Mouse (Mus musculus): ENCODE measurements around the gene Fbxw10. TPM values are rescaled to one million over a fixed set of nuclear protein-coding genes. Genes with fewer than 3 reads are reported as not detected.

Gene Fbxw10
- 0.20 TPM for polyA plus RNA-seq (2017; shearing (Covaris generic))

DNA sequence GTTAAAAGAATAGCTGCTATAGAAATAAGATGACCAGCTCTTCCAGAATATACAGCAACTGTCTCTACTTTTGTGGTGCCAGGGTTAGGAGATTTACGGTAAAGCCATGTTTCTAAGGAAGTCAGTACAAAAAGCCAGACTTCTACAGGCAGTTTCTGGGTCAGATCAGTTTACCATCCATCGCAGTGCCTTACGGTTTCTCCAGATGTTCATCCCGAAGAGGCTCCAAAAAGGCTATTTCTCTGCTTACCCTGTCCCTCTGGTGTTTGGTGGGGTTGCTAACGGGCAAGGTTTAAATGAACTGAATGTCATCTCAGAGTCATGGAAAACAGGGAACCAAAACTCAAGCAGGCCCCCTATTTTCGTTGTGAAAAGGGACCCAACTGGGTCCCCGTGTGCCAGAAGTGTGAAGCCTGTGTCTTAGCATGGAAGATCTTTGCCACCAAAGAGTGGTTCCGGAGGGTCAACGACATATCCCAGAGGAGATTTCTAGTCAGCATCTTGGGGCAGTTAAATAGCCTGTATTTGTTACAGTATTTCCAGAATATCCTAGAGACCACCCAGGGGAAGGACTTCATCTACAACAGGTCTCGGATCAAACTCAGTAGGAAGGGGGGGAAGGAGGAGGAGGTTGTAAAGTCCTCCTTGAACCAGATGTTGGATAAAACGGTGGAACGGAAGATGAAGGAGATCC lies at the start of gene Fbxw10:
Gene Fbxw10, plus strand, starts transcription at position 109 of the 694 bp plus-strand sequence.

DNA sequence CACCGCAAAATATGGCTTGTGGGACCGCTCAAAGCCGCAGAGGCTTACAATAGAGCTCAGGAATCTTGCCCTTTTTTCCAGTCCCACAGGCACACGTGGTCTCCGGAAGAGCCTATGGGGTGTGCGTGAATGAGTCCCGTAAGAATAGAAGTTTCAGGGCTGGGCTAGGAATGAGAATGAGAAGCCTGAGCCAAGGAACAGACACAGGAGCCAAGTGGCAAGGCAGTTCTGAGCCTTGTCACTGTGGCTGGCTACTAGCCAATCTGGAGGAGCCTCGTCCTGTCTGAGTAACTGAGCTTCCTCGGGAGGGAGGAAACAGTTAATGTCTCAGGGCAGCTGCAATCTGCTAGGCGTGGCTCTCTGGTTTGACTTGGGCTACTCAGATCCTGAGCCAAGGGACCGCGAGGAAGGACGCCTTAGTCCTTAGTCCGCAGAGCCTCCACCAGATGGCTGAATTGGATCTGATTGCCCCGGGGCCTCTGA lies 26.8 kb upstream of the Fbxw10 start, which contains the start of gene Trim16:
Gene Trim16, plus strand, starts transcription at position 173 of the 483 bp plus-strand sequence.

DNA sequence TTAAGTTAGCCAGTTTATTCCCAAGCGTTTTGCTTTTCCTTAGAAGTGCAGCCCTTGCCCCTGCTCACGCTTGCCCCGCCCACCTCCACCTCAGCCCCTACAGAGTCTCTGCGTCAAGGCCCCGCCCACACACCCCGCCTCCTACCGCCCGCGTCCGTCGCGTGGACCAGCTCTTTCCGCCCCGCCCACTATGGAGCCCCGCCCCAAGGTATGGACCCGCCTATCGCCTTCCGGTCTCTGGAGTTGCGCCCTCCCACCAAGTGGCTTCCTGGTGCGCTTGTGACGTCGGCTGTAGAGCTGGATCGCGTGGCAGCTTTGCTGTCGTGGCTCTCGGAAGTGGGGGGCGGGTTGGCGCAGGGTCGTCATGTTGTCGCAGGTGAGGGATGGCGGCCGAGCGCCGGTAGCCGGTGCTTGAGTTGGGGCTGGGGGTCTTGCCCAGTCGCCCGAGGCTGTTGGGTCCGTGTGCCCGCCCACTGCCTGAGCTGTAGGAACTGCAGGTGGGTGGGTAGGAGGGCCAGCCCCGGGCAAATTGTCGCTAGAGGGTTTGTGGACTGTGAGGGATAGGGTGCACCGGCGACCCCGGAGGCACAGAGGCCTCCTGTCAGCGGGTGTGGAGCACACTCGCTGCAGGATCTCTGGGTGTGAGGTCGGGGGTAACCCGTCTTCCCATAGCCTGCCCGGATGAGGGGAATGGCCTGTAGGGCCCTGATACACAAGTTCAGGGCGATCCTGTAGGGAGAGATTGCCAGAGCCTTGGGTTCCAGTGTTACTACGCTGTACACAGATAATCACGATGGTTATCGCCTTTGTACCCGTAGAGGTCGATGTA lies 32.6 kb downstream of the Fbxw10 start, which contains the start of gene Tvp23b:
Gene Tvp23b, plus strand, starts transcription at position 236 of the 829 bp plus-strand sequence.

Other genes starting within 250 kb of the Fbxw10 start
- 1.1 TPM for gene Lrrc75a, start 198.5 kb upstream of the Fbxw10 start, polyA plus RNA-seq (2017; shearing (Covaris generic))
- 8.4 TPM for gene Mmgt2, start 198.4 kb upstream of the Fbxw10 start, polyA plus RNA-seq (2017; shearing (Covaris generic))
- gene Zfp287, start 115.2 kb upstream of the Fbxw10 start, polyA plus RNA-seq (2017; shearing (Covaris generic)): 23.5 TPM
- not detected for gene Gm10428, start 94.0 kb upstream of the Fbxw10 start, polyA plus RNA-seq (2017; shearing (Covaris generic))
- gene Zfp286, start 57.6 kb upstream of the Fbxw10 start, polyA plus RNA-seq (2017; shearing (Covaris generic)): 0.77 TPM
- 6.3 TPM for gene Trim16, start 26.8 kb upstream of the Fbxw10 start, polyA plus RNA-seq (2017; shearing (Covaris generic))
- 35.3 TPM for gene Tvp23b, start 32.4 kb downstream of the Fbxw10 start, polyA plus RNA-seq (2017; shearing (Covaris generic))
- not detected for gene Cdrt4, start 104.1 kb downstream of the Fbxw10 start, polyA plus RNA-seq (2017; shearing (Covaris generic))
- gene Tekt3, start 214.6 kb downstream of the Fbxw10 start, polyA plus RNA-seq (2017; shearing (Covaris generic)): not detected

Measured in effector memory CD4-positive, alpha-beta T cell, adult 7 months (primary cell).